Mouse (Mus musculus): ENCODE measurements around the gene Stim2. TPM values are rescaled to one million over a fixed set of nuclear protein-coding genes. Genes with fewer than 3 reads are reported as not detected.

Gene Stim2
- polyA plus RNA-seq, 1 experiment: not detected

GRCm38 (mm10) chr5:53961830-53962515 lies 36.3 kb upstream of the Stim2 start:
- TF ChIP-seq POLR2A (IDR thresholded peaks at IDR 0.05; ENCODE audit: insufficient read depth, low read depth, low read length) (no peak), CTCF (IDR thresholded peaks at IDR 0.05; ENCODE audit: insufficient read depth, low read depth, low read length) (no peak)
- 77% methylated on average over 12 of the region's 12 CpGs for WGBS
- Histone ChIP-seq H3K4me3 (ENCODE audit: insufficient read depth, low read depth, low read length) (no peak overlapping the region), H3K4me1 (ENCODE audit: control insufficient read depth, insufficient read depth, low read length) (no peaks in the 10 kb centered on the region), H3K27ac (ENCODE audit: insufficient read depth, low read depth, low read length) (no peak overlapping the region)

- 96% methylated on average over 5 of the region's 5 CpGs for WGBS
- no peak overlapping the region for H3K27ac ChIP-seq (ENCODE audit: insufficient read depth, low read depth, low read length)
- H3K4me1 ChIP-seq (ENCODE audit: control insufficient read depth, insufficient read depth, low read length): no peaks in the 10 kb centered on the region
- no peak overlapping the region for H3K4me3 ChIP-seq (ENCODE audit: insufficient read depth, low read depth, low read length)
- TF ChIP-seq POLR2A (IDR thresholded peaks at IDR 0.05; ENCODE audit: insufficient read depth, low read depth, low read length) (no peak), CTCF (IDR thresholded peaks at IDR 0.05; ENCODE audit: insufficient read depth, low read depth, low read length) (no peak)
These were observed 32.6 kb upstream of the Stim2 start for GRCm38 (mm10) chr5:53965656-53966055.

DNA sequence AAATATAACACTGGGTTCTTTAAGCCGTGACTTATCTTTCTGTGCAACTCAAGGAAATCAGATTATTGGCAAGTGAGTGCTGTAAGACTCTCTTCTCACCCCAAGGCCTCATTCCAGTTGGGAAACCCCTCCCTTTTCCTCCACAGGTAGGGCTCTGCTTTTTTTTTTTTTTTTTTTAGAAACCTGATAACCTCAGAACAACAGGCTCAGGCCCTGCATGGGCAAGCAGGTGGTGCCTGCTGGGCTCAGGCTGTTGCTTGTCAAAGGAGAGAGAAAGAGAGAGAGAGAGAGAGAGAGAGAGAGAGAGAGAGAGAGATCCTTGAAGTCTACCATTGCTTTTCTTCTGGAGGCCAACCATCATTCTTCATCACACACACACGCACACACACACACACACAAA lies 30.7 kb upstream of the Stim2 start:
- Histone ChIP-seq H3K27ac (ENCODE audit: insufficient read depth, low read depth, low read length) (no peak overlapping the region), H3K4me3 (ENCODE audit: insufficient read depth, low read depth, low read length) (no peak overlapping the region), H3K4me1 (ENCODE audit: control insufficient read depth, insufficient read depth, low read length) (no peaks in the 10 kb centered on the region)
- TF ChIP-seq CTCF (IDR thresholded peaks at IDR 0.05; ENCODE audit: insufficient read depth, low read depth, low read length) (no peak), POLR2A (IDR thresholded peaks at IDR 0.05; ENCODE audit: insufficient read depth, low read depth, low read length) (no peak)
- WGBS: 94% methylated on average over 2 of the region's 2 CpGs

DNA sequence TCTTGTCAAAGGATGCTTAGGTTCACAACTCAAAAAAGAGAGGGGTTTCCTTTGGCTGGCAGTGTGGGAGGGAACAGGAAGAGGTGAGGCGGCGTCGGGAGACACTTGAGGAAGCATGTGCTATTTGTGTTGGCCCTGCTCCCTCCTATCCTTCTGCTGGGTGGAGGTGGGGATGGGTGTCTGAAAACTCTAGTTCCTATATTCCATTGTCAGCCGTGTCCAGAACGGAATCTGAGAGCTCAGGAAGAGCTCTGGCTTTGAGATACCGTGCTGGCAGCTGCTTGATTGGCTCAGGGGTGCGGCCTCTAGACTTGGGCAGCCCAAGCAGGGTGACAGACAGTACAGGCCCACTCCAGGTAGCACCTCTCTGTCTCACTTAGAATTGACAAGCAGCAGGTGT lies 28.1 kb upstream of the Stim2 start:
- Histone ChIP-seq H3K4me3 (ENCODE audit: insufficient read depth, low read depth, low read length) (no peak overlapping the region), H3K4me1 (ENCODE audit: control insufficient read depth, insufficient read depth, low read length) (no peaks in the 10 kb centered on the region), H3K27ac (ENCODE audit: insufficient read depth, low read depth, low read length) (no peak overlapping the region)
- TF ChIP-seq CTCF (IDR thresholded peaks at IDR 0.05; ENCODE audit: insufficient read depth, low read depth, low read length) (no peak), POLR2A (IDR thresholded peaks at IDR 0.05; ENCODE audit: insufficient read depth, low read depth, low read length) (no peak)
- 83% methylated on average over 7 of the region's 7 CpGs for WGBS

DNA sequence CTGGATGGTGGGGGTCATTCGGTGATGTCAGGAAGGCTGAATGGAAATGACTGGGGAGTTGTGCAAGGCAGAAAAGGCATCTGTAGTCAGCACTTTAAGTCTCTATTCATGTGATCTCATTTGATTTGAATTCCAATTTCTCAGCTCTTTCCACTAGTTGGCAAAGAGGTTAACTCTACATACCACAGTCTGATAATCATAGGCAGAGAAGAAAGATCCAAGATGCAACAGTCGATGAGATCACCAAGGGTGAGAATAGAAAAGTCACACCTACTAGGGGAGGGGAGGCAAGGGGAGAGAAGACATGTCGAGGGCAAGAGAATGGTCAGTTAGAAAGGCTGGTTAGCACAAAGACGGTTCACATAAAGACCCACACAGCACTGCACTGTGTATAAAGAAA lies 27.1 kb upstream of the Stim2 start:
- Histone ChIP-seq H3K4me1 (ENCODE audit: control insufficient read depth, insufficient read depth, low read length) (no peaks in the 10 kb centered on the region), H3K27ac (ENCODE audit: insufficient read depth, low read depth, low read length) (no peak overlapping the region), H3K4me3 (ENCODE audit: insufficient read depth, low read depth, low read length) (no peak overlapping the region)
- WGBS: 52% methylated on average over 4 of the region's 4 CpGs
- TF ChIP-seq POLR2A (IDR thresholded peaks at IDR 0.05; ENCODE audit: insufficient read depth, low read depth, low read length) (no peak), CTCF (IDR thresholded peaks at IDR 0.05; ENCODE audit: insufficient read depth, low read depth, low read length) (no peak)

GRCm38 (mm10) chr5:53972905-53973304 lies 25.4 kb upstream of the Stim2 start:
- H3K27ac ChIP-seq (ENCODE audit: insufficient read depth, low read depth, low read length): no peak overlapping the region
- H3K4me3 ChIP-seq (ENCODE audit: insufficient read depth, low read depth, low read length): no peak overlapping the region
- TF ChIP-seq POLR2A (IDR thresholded peaks at IDR 0.05; ENCODE audit: insufficient read depth, low read depth, low read length): no peak
- TF ChIP-seq CTCF (IDR thresholded peaks at IDR 0.05; ENCODE audit: insufficient read depth, low read depth, low read length): no peak
- WGBS: 67% methylated on average over 4 of the region's 4 CpGs
- H3K4me1 ChIP-seq (ENCODE audit: control insufficient read depth, insufficient read depth, low read length): no peaks in the 10 kb centered on the region

GRCm38 (mm10) chr5:53976497-53976896 lies 21.8 kb upstream of the Stim2 start:
- no peak overlapping the region for H3K4me3 ChIP-seq (ENCODE audit: insufficient read depth, low read depth, low read length)
- no peak for TF ChIP-seq CTCF (IDR thresholded peaks at IDR 0.05; ENCODE audit: insufficient read depth, low read depth, low read length)
- H3K27ac ChIP-seq (ENCODE audit: insufficient read depth, low read depth, low read length): no peak overlapping the region
- H3K4me1 ChIP-seq (ENCODE audit: control insufficient read depth, insufficient read depth, low read length): no peaks in the 10 kb centered on the region
- WGBS: 89% methylated on average over 16 of the region's 16 CpGs

DNA sequence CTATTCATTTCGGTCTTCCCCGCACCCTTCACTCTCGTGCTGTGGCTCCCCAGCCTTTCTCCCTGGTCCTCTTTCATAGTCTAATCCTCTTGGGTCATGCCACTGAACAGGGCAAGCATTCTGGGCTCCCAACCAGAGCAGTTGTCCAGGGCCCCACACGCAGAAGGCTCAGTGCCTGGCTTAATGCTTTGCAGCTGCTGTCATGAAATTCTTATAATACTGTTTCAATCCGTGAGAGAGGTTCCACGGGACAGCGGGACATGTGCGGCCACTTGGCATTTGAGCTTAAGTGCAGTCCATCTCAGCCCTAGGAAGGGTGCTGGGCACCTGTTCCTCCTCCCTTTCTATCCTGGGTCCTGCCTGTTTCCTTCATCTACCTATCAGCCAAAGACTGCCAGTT lies 21.2 kb upstream of the Stim2 start:
- no peak overlapping the region for H3K27ac ChIP-seq (ENCODE audit: insufficient read depth, low read depth, low read length)
- TF ChIP-seq POLR2A (IDR thresholded peaks at IDR 0.05; ENCODE audit: insufficient read depth, low read depth, low read length) (no peak), CTCF (IDR thresholded peaks at IDR 0.05; ENCODE audit: insufficient read depth, low read depth, low read length) (no peak)
- no peaks in the 10 kb centered on the region for H3K4me1 ChIP-seq (ENCODE audit: control insufficient read depth, insufficient read depth, low read length)
- 62% methylated on average over 8 of the region's 8 CpGs for WGBS
- no peak overlapping the region for H3K4me3 ChIP-seq (ENCODE audit: insufficient read depth, low read depth, low read length)

DNA sequence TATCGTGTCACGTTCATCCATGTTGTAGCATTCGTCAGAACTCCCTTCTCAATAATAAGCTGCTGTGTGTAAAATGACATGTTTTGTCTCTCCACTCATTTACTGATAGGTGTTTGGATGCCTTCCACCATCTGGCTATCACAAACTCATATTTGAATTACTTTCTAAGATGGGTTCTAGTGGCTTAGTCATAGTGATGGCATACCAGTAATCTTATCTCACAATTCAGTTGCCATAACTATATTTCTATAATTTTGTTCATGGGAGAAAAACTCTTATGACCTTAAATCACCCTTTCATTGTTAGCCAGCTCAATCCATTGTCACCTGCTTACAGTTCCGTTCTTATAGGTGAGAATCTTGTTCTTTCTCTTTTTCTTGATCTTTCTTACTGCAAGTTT lies 14.9 kb upstream of the Stim2 start:
- no peak overlapping the region for H3K4me3 ChIP-seq (ENCODE audit: insufficient read depth, low read depth, low read length)
- H3K27ac ChIP-seq (ENCODE audit: insufficient read depth, low read depth, low read length): no peak overlapping the region
- 73% methylated on average over 4 of the region's 4 CpGs for WGBS
- H3K4me1 ChIP-seq (ENCODE audit: control insufficient read depth, insufficient read depth, low read length): no peaks in the 10 kb centered on the region
- TF ChIP-seq POLR2A (IDR thresholded peaks at IDR 0.05; ENCODE audit: insufficient read depth, low read depth, low read length): no peak
- TF ChIP-seq CTCF (IDR thresholded peaks at IDR 0.05; ENCODE audit: insufficient read depth, low read depth, low read length): no peak

GRCm38 (mm10) chr5:53985632-53986031 lies 12.7 kb upstream of the Stim2 start:
- WGBS: 96% methylated on average over 3 of the region's 3 CpGs
- no peak overlapping the region for H3K4me3 ChIP-seq (ENCODE audit: insufficient read depth, low read depth, low read length)
- no peak for TF ChIP-seq CTCF (IDR thresholded peaks at IDR 0.05; ENCODE audit: insufficient read depth, low read depth, low read length)
- TF ChIP-seq POLR2A (IDR thresholded peaks at IDR 0.05; ENCODE audit: insufficient read depth, low read depth, low read length): no peak
- H3K4me1 ChIP-seq (ENCODE audit: control insufficient read depth, insufficient read depth, low read length): no peaks in the 10 kb centered on the region
- H3K27ac ChIP-seq (ENCODE audit: insufficient read depth, low read depth, low read length): no peak overlapping the region

Data from olfactory bulb, adult 2 months (tissue).